Mouse (Mus musculus): Measurements from ENCODE around the gene Spata21. TPM values are rescaled to one million over a fixed set of nuclear protein-coding genes. Genes with fewer than 3 reads are reported as not detected.

Spata21 gene
- total and polyA plus RNA-seq, 2 experiments from 2014 or later = 0.25 to 0.27 TPM

GRCm38 (mm10) chr4:141068655-141069054, 19.5 kb upstream of the Spata21 start:
- peaks cover 75% of the 10 kb centered on the region for H3K36me3 ChIP-seq (ENCODE audit: insufficient read depth, low read length)

GRCm38 (mm10) chr4:141069731-141070130, 18.4 kb upstream of the Spata21 start:
- Histone ChIP-seq H3K9ac (replicated peaks; ENCODE audit: low read length, poor library complexity, severe bottlenecking) (no peak overlapping the region), H3K36me3 (ENCODE audit: insufficient read depth, low read length) (peaks cover 80% of the 10 kb centered on the region), H3K4me3 (ENCODE audit: low read depth, low read length) (no peak overlapping the region), H3K27ac (ENCODE audit: low read depth, low read length) (no peak overlapping the region), H3K4me1 (ENCODE audit: insufficient read depth, low read length) (no peaks in the 10 kb centered on the region), H3K9me3 (ENCODE audit: low read length) (no peaks in the 10 kb centered on the region), H3K4me2 (ENCODE audit: low read depth, low read length, poor library complexity, severe bottlenecking) (no peak overlapping the region), H3K27me3 (ENCODE audit: insufficient read depth, low read length) (no peaks in the 10 kb centered on the region)
- ATAC-seq (ENCODE audit: low FRiP score) (no peak), DNase-seq (ENCODE audit: low spot score) (peak; percentile 68)
- TF ChIP-seq CTCF (IDR thresholded peaks at IDR 0.05) = peak; percentile 94
- WGBS = 60% methylated on average over 4 of the region's 4 CpGs

More at GRCm38 (mm10) chr4:141068655-141069054, 19.5 kb upstream of the Spata21 start:
- WGBS = 89% methylated on average over 8 of the region's 8 CpGs
- Histone ChIP-seq H3K4me3 (ENCODE audit: low read depth, low read length) (no peak overlapping the region), H3K9ac (replicated peaks; ENCODE audit: low read length, poor library complexity, severe bottlenecking) (no peak overlapping the region), H3K27me3 (ENCODE audit: insufficient read depth, low read length) (no peaks in the 10 kb centered on the region), H3K4me1 (ENCODE audit: insufficient read depth, low read length) (no peaks in the 10 kb centered on the region), H3K4me2 (ENCODE audit: low read depth, low read length, poor library complexity, severe bottlenecking) (no peak overlapping the region), H3K9me3 (ENCODE audit: low read length) (no peaks in the 10 kb centered on the region), H3K27ac (ENCODE audit: low read depth, low read length) (no peak overlapping the region)
- ATAC-seq (ENCODE audit: low FRiP score) (no peak), DNase-seq (ENCODE audit: low spot score) (no peak)
- TF ChIP-seq CTCF (IDR thresholded peaks at IDR 0.05) = no peak

GRCm38 (mm10) chr4:141072502-141072901, 15.6 kb upstream of the Spata21 start:
- WGBS = 95% methylated on average over 11 of the region's 11 CpGs
- Histone ChIP-seq H3K36me3 (ENCODE audit: insufficient read depth, low read length) (peaks cover 67% of the 10 kb centered on the region), H3K9ac (replicated peaks; ENCODE audit: low read length, poor library complexity, severe bottlenecking) (no peak overlapping the region), H3K4me2 (ENCODE audit: low read depth, low read length, poor library complexity, severe bottlenecking) (no peak overlapping the region), H3K4me3 (ENCODE audit: low read depth, low read length) (no peak overlapping the region), H3K27ac (ENCODE audit: low read depth, low read length) (no peak overlapping the region), H3K4me1 (ENCODE audit: insufficient read depth, low read length) (peaks cover 14% of the 10 kb centered on the region), H3K9me3 (ENCODE audit: low read length) (no peaks in the 10 kb centered on the region), H3K27me3 (ENCODE audit: insufficient read depth, low read length) (no peaks in the 10 kb centered on the region)
- DNase-seq (ENCODE audit: low spot score) (no peak), ATAC-seq (ENCODE audit: low FRiP score) (no peak)
- no peak for TF ChIP-seq CTCF (IDR thresholded peaks at IDR 0.05)

GRCm38 (mm10) chr4:141073661-141074060, 14.5 kb upstream of the Spata21 start:
- DNase-seq (ENCODE audit: low spot score) = no peak

GRCm38 (mm10) chr4:141074109-141074508, 14.0 kb upstream of the Spata21 start:
- DNase-seq (ENCODE audit: low spot score) (no peak), ATAC-seq (ENCODE audit: low FRiP score) (no peak)
- no peak overlapping the region for H3K4me3 ChIP-seq (ENCODE audit: low read depth, low read length)
- no peaks in the 10 kb centered on the region for H3K27me3 ChIP-seq (ENCODE audit: insufficient read depth, low read length)
- H3K4me2 ChIP-seq (ENCODE audit: low read depth, low read length, poor library complexity, severe bottlenecking) = no peak overlapping the region
- H3K9me3 ChIP-seq (ENCODE audit: low read length) = no peaks in the 10 kb centered on the region
- no peak for TF ChIP-seq CTCF (IDR thresholded peaks at IDR 0.05)
- WGBS = 95% methylated on average over 4 of the region's 4 CpGs
- peaks cover 51% of the 10 kb centered on the region for H3K36me3 ChIP-seq (ENCODE audit: insufficient read depth, low read length)
- H3K27ac ChIP-seq (ENCODE audit: low read depth, low read length) = no peak overlapping the region
- peaks cover 14% of the 10 kb centered on the region for H3K4me1 ChIP-seq (ENCODE audit: insufficient read depth, low read length)
- no peak overlapping the region for H3K9ac ChIP-seq (replicated peaks; ENCODE audit: low read length, poor library complexity, severe bottlenecking)

More at GRCm38 (mm10) chr4:141073661-141074060, 14.5 kb upstream of the Spata21 start:
- H3K27me3 ChIP-seq (ENCODE audit: insufficient read depth, low read length) = no peaks in the 10 kb centered on the region
- H3K4me1 ChIP-seq (ENCODE audit: insufficient read depth, low read length) = peaks cover 14% of the 10 kb centered on the region
- H3K9ac ChIP-seq (replicated peaks; ENCODE audit: low read length, poor library complexity, severe bottlenecking) = no peak overlapping the region
- H3K9me3 ChIP-seq (ENCODE audit: low read length) = no peaks in the 10 kb centered on the region
- no peak overlapping the region for H3K4me2 ChIP-seq (ENCODE audit: low read depth, low read length, poor library complexity, severe bottlenecking)
- peaks cover 56% of the 10 kb centered on the region for H3K36me3 ChIP-seq (ENCODE audit: insufficient read depth, low read length)
- TF ChIP-seq CTCF (IDR thresholded peaks at IDR 0.05) = no peak
- H3K27ac ChIP-seq (ENCODE audit: low read depth, low read length) = no peak overlapping the region
- H3K4me3 ChIP-seq (ENCODE audit: low read depth, low read length) = no peak overlapping the region
- ATAC-seq (ENCODE audit: low FRiP score) = no peak
- WGBS = 87% methylated on average over 9 of the region's 9 CpGs

GRCm38 (mm10) chr4:141076761-141077506, 11.2 kb upstream of the Spata21 start:
- peaks cover 14% of the 10 kb centered on the region for H3K4me1 ChIP-seq (ENCODE audit: insufficient read depth, low read length)
- ATAC-seq (ENCODE audit: low FRiP score) (no peak), DNase-seq (ENCODE audit: low spot score) (no peak)
- H3K9ac ChIP-seq (replicated peaks; ENCODE audit: low read length, poor library complexity, severe bottlenecking) = peak overlapping the region; percentile 86
- peak overlapping the region; percentile 93 for H3K4me2 ChIP-seq (ENCODE audit: low read depth, low read length, poor library complexity, severe bottlenecking)
- no peak for TF ChIP-seq CTCF (IDR thresholded peaks at IDR 0.05)
- no peaks in the 10 kb centered on the region for H3K9me3 ChIP-seq (ENCODE audit: low read length)
- H3K36me3 ChIP-seq (ENCODE audit: insufficient read depth, low read length) = peaks cover 27% of the 10 kb centered on the region
- H3K27ac ChIP-seq (ENCODE audit: low read depth, low read length) = no peak overlapping the region
- WGBS = 83% methylated on average over 17 of the region's 17 CpGs
- peak overlapping the region; percentile 73 for H3K4me3 ChIP-seq (ENCODE audit: low read depth, low read length)
- no peaks in the 10 kb centered on the region for H3K27me3 ChIP-seq (ENCODE audit: insufficient read depth, low read length)
